Mouse (Mus musculus): ENCODE measurements around the gene Gjc3.

DNA sequence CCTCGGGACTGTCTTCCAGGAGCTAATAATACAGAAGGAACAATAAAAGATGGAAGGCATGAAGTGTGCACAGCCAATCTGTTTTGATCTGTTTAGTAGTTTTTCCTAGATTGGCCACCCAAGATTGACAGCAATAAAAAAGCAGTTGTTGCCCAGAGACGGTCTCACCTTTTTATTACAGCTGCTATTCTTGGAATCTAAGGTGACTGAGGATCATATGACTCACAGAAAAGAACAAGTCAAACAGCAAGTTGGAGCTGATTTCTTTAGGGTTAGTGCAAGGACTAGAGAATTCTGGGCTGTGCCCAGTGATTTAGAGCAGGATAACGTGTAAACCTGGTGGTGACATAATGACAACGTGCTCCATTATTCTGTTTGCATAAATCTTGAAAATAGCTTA is 21.9 kb downstream of the Gjc3 start:
- TF ChIP-seq CTCF (IDR thresholded peaks at IDR 0.05; ENCODE audit: low read depth) (no peak), EP300 (IDR thresholded peaks at IDR 0.05; ENCODE audit: low read depth) (no peak)
